Mouse (Mus musculus): ENCODE data around the gene Taar9.
"Not testable (repeated sequence)": the region's sequence is repeated elsewhere in the genome, so short reads cannot be mapped to it uniquely, and the experiment has no call there.

Taar9 gene

GRCm38 (mm10) chr10:24074751-24075150 lies 34.6 kb downstream of the Taar9 start:
- not testable (repeated sequence) for DNase-seq

DNA sequence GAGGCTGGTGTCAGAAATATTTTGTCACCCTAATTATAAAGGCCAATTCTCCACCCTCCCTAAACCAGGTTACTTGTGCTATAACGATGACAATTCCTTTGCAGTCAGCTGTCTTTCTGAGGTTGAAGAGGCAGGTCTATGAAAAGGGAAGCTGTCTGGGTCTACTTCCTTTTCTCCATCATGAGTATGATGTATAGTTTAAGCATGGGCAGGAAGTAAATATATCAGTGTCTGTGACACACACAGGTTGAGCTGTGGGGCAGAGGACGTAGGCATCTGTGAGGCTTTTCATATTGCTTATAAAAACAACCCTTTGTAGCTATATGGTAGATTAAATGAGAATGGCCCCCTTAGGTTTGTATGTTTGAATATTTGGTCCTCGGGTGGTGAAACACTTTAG lies 50.3 kb downstream of the Taar9 start:
- DNase-seq = no peak

Measured in right cerebral cortex, postnatal 14 days (tissue).